Mouse (Mus musculus) spleen, adult 2 months (tissue): ENCODE results near the gene Morc3.

Source experiments
- CTCF ChIP-seq: fragments of 200-500 bp; IDR thresholded peaks from 2 replicates; pipeline ENCODE4 v1.5.1; 2011; ENCODE audit warnings: mild to moderate bottlenecking, inconsistent platforms; ENCODE audit not compliant: insufficient read depth, insufficient read length, insufficient replicate concordance; ENCODE audit errors: extremely low read depth
- POLR2A ChIP-seq: fragments of 200-500 bp; IDR thresholded peaks from 2 replicates; pipeline ENCODE4 v1.6.1; 2011; ENCODE audit warnings: low read depth, low read length, inconsistent platforms

GRCm38 (mm10) chr16:93829526-93829925 is 2.4 kb upstream of the Morc3 start:
- TF ChIP-seq CTCF (no peak), POLR2A (no peak)
